Mouse (Mus musculus): ENCODE measurements around the gene Unc5b.

DNA sequence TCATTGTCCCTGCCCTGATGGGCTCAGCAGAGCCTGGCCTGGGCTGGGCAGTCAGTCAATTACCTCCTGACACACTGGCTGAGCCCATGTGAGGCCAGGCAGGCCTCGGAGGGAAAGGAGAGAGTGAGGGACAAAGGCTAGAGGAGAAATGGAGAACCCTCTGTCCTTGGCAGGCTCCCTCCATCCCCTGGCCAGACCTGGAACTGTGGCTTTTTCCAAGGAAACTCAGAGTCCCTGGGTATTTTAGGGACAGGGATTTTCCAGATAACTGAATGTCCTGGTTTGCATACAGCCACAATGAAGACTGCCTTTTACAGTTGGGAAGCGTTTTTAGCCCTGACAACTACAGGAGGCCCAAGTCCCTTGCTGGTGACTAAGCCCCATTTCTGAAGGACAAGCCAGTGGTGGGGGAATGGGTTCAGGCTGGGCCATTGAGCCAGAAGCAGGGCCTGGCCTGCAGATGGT, 99.0 kb downstream of the Unc5b start:
- TF ChIP-seq EP300 (IDR thresholded peaks at IDR 0.05; ENCODE audit: low read depth) = no peak
- TF ChIP-seq CTCF (IDR thresholded peaks at IDR 0.05; ENCODE audit: low read depth) = no peak

Measured in heart, postnatal 0 days (tissue).